Mouse (Mus musculus) urinary bladder, postnatal 14 days (tissue): ENCODE results near the gene Fah.

Experiments used
- DNase-seq: peaks from one replicate; pipeline ENCODE4 v3.0.0; 2021; ENCODE audit warnings: low spot score

Gene Fah

DNA sequence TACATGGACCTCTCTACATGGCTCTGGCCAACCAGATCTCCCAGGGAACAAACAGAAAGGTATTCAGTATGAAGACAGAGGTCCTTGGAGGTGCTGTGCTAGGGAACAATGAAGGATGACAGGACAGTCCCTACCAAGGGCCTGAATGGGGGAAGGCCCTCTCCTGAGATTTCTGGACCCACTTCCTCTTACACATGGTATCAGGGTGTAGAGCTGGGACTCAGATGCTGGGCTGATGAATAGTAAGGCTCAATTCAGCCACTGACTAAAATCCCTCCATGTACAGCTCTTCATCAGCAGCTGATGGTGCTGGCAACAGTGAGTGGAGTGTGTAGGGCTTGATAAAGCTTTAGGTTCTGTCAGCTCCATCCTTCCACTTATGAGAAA lies 11.6 kb downstream of the Fah start:
- DNase-seq: no peak

DNA sequence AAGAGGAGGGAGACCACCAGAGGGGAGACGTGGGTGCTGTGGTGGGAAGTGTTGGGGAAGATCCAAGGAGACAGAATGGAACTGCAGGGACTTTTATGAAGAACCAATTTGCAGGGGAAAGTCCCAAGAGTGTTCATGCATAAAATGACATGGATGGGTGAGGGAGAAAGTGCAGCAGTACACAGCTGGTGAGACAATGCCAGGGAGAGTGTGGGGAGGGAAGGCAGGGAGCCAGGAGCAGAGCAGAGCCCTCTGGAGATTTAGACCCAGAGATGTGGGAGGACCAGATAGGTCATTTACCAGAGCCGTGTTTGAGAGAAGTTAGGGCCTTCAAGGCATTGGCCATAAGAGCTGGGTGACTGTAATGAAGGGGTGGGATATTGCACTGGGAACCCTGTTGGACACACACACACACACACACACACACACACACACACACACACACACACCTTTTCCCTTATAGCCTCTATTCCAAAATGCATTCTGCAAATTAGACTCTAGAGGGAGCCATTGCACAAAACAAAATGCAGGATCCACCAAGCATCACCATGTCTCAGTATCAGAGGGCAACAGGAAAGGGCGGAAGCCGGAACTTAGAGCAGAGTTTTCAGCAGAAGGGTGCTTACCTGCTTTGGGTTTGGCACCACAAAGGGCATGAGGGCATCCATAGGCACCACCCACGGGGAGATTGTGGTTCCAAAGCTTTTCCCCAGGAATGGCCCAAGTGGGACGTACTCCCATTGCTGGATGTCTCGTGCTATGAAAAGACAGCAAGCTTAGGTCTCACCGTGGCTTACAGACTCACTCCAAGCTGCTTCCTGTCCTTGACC lies 12.2 kb downstream of the Fah start:
- no peak for DNase-seq

DNA sequence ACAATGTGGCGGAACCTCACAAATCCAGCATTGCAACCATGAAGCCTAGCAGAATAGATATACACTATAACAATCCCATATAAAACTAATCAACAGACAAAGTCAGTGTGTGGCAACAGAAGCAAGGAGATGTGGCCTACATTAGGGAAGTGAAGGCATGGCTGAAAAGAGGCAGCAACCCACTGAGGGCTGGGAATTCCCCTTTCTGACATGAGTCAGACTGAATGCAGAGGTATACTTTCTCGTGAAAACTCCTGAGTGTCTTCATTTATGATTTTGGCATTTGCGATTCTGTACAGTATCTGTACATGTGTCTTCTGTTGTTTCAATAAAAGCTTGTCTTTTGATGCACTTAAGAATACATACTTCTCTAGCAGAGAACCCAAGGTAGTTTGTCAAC lies 15.2 kb downstream of the Fah start:
- DNase-seq: no peak

DNA sequence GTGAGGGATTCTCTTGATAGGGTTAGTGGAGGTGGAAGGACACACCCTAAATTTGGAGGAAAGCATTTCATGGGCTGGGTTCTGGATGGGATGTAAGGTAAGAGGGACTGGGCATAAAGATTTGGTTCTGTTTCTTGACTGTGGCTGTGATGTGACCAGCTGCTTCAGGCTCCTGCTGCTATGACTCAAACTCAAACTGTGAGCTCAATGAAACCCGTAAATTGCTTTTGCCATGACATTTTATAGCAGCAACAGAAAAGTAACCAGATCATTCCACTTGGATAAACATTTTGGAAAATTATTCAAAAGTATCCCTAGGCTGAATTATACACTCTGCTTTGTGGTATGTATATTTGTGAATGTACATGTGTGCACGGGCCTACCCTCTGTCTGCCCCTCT lies 15.9 kb downstream of the Fah start:
- no peak for DNase-seq

DNA sequence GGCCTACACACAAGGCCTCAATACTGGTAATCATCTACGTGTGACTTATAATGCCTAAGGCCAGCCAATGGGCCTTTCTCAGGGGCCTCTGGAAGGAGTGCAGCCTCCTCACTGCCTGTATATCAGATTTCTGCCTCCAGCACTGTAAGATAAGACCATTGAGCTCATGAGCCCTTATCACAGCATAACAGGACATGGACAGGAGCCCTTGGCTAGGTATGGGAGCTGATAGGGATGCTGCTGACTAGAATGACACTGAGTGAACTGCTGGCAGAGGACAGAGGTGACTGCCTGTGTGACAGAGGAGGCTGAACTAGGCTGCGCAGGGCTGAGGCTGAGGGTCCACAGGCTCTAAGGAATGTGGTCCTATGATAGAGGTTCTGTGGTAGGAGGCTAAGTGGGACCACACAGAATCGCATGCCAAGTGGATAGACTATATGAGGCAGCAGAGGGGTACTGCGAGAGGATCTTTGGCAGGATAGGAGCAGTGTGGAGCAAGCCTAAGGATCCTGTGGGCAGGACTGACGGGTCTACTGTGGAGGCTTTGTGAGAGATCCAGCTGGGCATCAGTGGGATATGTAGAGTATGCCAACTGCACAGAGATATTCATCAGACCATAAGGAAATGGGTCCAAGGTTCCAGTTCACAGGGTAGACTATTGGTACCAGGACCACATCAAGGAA lies 19.3 kb downstream of the Fah start:
- no peak for DNase-seq

DNA sequence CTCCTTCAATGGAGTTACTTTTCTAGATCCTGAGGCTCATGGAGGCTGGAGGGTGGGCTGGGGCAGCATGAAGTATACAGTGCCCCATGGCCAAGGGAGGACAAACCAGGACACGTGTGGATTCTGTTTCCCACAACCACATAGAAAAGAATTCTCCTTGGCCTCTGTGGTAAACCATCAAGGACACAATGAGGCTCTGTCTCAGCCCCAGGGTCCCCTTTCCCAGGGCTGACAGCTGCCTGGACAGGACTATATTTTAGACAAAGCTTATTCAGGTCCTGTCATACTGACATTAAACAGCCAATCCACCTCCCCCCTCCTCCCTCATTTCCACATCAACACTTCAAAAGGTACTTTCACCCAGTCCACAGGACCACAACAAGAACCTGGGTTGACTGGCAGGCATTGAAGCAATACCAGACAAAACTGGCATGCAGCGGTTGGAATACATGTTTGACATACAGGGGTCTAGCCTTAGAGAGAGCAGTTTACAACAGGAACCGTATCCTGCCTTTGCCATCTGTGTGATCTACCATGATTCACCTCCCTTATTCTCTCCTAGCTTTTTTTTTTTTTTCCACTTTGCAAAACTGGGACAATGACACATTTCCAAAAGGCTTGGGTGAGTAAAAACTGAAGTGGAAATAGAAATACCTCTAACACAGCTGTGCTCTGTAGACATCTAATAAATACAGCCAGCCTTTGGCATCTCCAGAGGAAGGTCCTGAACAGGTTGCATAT lies 20.0 kb downstream of the Fah start:
- no peak for DNase-seq

DNA sequence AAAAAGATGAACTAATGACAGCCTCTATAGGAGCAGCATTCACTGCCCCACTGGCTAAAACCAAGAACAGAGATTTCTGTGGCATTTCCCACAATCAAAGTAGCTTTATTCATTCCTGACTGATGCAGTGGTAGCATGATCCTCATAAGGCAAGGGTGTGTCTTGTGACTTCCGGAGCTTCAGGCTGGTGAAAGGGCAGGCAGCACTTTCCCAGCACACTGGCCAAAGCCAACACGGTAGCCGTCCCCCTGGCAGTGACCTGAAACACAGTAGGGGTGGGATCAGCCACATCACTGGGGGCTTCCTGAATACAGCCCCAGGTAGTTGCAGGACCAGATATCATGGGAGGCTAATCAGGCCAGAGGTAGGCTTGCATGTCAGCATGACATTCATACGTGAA lies 21.4 kb downstream of the Fah start:
- DNase-seq: no peak

DNA sequence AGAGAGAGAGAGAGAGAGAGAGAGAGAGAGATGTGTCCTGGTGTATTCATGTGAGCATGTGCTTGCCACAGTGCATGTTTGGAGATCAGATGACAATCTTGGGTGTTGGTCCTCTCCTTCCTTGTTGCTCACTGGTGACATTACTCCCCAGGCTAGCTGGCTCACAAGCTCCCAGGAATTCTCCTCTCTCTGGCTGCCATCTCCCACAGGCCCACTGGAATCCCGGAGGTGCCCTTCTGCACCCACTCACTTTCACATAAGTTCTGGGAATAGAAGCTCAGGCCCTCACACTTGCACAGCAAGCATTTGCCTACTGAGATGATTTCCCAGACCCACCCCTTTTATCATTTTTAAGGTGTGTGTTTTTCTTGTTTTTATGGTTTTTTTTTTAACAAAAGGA lies 26.8 kb downstream of the Fah start:
- DNase-seq: no peak

DNA sequence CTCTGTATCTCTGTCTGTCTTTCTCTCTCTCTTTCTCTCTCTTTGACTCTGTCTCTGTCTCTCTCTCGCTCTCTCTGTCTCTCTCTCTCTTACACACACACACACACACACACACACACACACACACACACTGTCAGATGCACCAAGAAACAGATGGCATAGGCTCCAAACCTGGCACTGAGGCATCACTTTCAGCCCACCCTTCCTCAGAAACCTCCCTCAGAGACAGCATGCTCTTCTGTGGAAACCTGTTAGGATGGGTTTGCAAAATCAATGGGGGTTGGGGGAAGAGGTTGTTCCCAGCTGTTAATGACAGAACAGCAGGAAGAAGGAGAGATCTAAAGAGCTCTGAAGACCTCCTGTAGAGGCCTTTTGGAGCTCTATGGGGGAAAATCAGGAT lies 27.7 kb downstream of the Fah start:
- DNase-seq: no peak

DNA sequence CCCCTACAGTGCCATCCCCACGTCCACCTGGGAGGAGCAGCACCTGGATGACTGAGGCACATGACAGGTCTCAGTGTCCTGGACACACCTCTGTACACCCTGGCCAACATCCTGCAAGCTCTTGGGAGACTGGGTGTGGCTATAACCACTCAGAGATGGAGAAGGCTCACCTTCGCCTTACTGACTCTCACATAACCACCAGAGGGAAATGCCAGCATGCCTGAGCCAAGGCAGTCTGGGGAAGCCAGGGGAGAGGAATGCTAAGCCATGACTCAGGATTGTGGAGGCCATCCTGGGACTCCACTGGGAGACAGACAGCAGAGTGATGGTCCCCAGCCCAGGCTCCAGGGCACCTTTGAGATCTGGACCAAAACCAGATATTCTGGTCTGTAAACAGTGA lies 29.5 kb downstream of the Fah start:
- no peak for DNase-seq

DNA sequence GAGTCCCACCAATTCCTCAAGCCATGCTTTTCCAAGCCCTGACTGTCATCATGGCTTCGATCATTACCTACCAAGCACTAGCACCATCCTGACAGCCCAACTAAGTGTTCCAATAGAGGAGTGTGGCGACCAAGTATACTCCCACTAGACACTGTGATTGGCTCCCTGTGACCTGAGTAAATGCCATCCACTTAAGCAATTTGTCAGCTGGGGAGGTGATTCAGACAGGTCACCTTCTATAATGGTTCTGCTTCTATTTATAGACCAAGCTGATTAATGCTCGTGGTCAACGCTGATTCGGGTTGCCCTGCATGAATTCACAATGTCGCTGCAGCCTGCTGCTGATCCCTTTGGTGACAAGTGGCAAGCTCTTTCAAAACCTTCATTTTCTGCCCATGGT lies 40.3 kb downstream of the Fah start:
- no peak for DNase-seq

DNA sequence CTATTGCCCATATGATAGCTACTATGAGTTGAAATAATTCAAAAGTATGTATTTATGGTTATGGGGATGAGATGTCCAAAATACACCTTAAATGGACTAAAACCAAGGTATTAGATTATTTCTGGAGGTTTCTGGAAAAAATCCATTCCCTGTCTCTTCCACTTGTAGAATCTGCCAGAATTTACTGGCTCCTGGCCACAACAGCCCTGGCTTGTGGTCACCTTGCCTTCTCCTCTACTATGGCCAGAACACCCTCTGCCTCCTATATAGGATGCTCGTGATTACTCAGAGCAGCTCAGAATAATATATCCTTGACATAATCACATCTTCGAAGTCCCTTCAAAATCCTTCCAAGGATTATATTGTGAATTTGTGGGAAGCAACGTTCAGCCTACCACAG lies 42.3 kb downstream of the Fah start:
- DNase-seq: no peak

DNA sequence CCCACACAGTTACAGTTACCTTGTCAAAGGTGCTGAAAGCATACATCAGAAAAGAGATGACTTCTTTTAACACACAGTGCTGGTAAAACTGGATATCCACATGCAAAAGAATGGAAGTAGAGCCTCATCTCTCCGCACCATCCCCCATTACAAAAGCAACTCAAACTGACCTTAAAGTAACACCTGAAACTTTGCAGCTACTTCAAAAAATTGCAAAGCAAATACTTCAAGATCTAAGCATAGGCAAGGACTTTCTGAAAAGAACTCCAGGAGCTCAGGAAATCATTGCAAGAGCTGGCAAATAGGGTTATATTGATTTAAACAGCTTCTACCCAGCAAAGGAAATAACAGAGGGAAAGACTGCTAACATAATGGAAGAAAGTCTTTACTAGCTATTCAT lies 46.0 kb downstream of the Fah start:
- no peak for DNase-seq

DNA sequence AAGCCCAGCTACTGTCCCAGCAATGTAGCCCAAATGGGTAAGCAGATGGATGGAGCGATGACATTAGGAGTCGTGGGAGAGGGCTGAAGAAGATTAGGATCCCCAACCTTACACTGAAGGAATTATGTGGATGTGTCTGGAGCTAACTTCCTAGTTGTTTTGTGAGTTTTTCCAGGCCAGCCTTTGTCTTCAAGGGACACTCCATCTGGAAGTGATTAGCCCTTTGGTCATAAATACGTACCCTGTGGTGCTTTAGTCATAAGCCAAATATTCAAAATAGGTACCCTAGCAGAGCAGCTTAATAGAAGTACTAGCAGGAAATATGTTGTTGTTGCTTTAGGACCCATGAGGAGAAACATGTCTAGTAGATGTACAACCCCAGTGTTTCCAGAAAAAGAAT lies 49.2 kb downstream of the Fah start:
- no peak for DNase-seq

DNA sequence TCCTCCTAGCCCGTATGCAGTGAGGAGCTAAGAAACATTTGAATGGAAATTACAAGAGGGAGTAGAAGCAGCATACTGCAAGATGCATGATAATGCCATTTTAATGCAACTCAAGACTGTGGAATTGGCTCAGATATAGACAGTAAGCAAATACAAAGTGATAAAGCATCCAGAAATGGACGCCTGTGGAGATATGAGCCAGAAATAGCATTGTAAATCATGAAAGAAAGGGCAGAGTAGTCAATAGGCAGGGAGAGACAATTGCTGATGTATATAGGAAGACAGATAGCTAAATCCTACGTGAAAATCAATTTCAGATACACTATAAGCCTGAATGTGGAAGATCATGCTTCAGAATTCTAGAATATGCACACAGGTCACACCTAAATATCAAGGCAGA lies 51.2 kb downstream of the Fah start:
- DNase-seq: no peak

DNA sequence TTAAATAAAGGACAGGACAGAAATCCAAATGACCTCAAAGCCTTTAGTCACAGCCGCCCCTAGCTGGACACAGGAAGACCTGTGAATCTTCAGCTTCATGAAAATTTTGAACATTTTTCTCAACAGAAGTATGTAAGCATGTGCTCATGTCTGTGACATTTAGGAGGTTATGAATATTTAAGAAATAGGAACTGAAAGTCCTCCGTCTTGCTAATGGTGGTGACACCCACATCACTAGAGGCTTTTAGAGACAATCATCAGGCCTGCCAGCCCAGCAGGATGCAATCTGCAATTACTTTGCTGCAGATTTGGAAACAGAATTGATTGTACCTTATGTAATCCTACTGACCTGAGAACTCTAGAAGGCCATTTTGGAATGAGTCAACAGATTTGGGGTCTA lies 55.0 kb downstream of the Fah start:
- DNase-seq: no peak

DNA sequence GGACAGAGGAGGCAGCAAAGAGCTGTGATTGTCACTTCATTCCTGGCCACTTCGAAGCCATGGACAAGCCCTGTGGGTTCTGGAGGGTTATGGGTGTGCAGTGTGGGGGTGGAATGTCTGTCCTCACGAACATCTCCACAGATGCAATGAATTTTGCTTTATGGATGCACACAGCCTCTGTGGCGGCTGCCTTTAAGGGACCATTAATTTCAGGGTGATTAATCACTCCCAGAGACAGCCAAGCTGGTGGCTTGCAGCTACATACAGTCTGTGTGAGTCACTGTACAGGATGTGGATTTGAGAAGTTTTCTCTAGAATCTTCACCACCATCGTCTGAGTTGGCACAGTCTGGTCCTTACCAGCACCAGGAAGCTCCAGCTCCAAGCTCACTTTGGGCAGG lies 59.9 kb downstream of the Fah start:
- DNase-seq: no peak

DNA sequence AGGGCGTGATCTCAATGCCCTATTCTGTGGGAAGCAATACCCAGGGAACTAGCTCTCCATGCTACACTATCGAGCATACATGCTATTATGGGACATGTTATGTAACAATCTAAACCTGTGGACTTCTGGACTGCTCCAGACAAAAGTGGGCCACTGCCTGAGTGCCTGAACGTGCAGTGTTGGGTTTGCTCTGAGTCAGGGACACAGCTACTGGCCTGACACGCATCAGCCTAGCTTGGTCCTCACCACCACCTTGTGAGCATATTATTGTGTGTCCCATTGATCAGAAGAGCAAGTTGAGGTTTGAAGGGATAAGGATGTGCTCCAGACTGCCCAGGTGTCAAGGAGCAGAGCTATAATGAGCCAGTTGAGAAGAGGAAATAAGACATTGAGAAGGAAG lies 61.6 kb downstream of the Fah start:
- DNase-seq: no peak
